Mouse (Mus musculus): Measurements from ENCODE around the gene Tmem132b. TPM values are rescaled to one million over a fixed set of nuclear protein-coding genes. Genes with fewer than 3 reads are reported as not detected.

Gene Tmem132b
- polyA plus RNA-seq, 1 experiment from 2014 or later = 0.11 TPM

DNA sequence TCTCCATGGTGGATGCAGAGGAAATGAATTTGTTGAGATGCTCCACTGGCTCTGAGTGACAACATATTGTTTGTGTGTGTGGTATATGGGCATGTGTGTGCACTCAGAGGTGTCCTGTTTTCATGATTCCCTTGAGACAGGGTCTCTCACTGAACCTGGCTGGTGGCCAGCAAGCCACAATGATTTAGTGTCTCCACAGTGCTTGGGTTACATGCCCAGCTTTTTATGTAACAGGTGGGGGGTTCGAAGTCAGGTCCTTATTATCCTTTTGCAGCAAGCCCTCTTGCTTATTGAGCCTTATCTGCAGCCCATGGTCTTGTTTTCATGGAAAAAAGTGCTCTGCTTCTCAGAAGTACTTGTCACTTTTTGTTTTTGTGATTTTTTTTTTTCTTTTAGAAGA lies 109.4 kb downstream of the Tmem132b start:
- 63% methylated on average over 1 of the region's 1 CpGs for WGBS
- H3K36me3 ChIP-seq = no peaks in the 10 kb centered on the region
- no peak overlapping the region for H3K4me2 ChIP-seq
- no peak for ATAC-seq (ENCODE audit: borderline replicate concordance, extremely low read depth, low FRiP score, low TSS enrichment)
- H3K27ac ChIP-seq = no peak overlapping the region
- H3K9ac ChIP-seq = no peak overlapping the region
- H3K4me3 ChIP-seq = no peak overlapping the region
- H3K9me3 ChIP-seq = no peaks in the 10 kb centered on the region
- H3K4me1 ChIP-seq = no peaks in the 10 kb centered on the region
- no peaks in the 10 kb centered on the region for H3K27me3 ChIP-seq

DNA sequence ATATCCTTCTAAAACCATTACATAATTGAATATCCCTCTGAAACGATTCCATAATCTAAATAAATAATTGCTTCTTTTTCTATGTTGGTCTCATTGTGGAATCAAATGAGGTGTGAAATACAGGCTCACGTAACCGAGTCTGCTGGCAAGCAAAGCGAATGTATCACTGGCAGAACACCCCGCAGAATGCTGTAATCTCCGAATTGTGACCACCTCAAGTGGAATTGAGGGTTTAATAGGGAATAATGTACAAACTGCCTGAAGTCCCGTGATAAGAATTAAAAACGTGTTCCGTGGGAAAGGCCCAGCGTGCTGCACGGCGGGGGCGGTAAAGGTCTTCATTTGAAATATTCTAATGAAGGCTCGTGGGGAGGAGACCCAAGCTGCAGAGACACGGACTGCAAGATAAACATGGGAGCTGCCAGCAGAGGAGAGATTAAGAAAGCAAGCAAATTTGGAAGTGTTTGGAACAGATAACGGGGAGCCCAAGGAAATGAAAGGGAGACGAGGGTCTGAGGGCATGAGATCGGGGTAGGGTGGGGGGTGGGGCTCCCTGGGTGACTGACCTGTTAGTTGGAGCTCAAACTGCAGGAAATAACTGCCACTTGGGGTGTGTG lies 110.1 kb downstream of the Tmem132b start:
- Histone ChIP-seq H3K27ac (no peak overlapping the region), H3K4me2 (no peak overlapping the region)
- 30% methylated on average over 18 of the region's 18 CpGs for WGBS

GRCm38 (mm10) chr5:125648236-125648635 lies 116.7 kb downstream of the Tmem132b start:
- Histone ChIP-seq H3K4me2 (no peak overlapping the region), H3K27me3 (no peaks in the 10 kb centered on the region), H3K9ac (no peak overlapping the region), H3K27ac (no peak overlapping the region), H3K36me3 (no peaks in the 10 kb centered on the region), H3K4me1 (no peaks in the 10 kb centered on the region), H3K9me3 (no peaks in the 10 kb centered on the region), H3K4me3 (no peak overlapping the region)
- 78% methylated on average over 6 of the region's 6 CpGs for WGBS
- no peak for ATAC-seq (ENCODE audit: borderline replicate concordance, extremely low read depth, low FRiP score, low TSS enrichment)

More for the DNA sequence above, 110.1 kb downstream of the Tmem132b start:
- Histone ChIP-seq H3K4me3 (no peak overlapping the region), H3K36me3 (no peaks in the 10 kb centered on the region), H3K27me3 (no peaks in the 10 kb centered on the region), H3K9ac (no peak overlapping the region), H3K9me3 (no peaks in the 10 kb centered on the region), H3K4me1 (no peaks in the 10 kb centered on the region)
- ATAC-seq (ENCODE audit: borderline replicate concordance, extremely low read depth, low FRiP score, low TSS enrichment) = no peak

- Histone ChIP-seq H3K9me3 (no peaks in the 10 kb centered on the region), H3K4me2 (no peak overlapping the region), H3K27me3 (no peaks in the 10 kb centered on the region), H3K4me3 (no peak overlapping the region), H3K9ac (no peak overlapping the region), H3K4me1 (no peaks in the 10 kb centered on the region), H3K27ac (no peak overlapping the region), H3K36me3 (no peaks in the 10 kb centered on the region)
- no peak for ATAC-seq (ENCODE audit: borderline replicate concordance, extremely low read depth, low FRiP score, low TSS enrichment)
- 32% methylated on average over 2 of the region's 2 CpGs for WGBS
Observed at GRCm38 (mm10) chr5:125649982-125650381, 118.4 kb downstream of the Tmem132b start.

- Histone ChIP-seq H3K9ac (no peak overlapping the region), H3K4me1 (no peaks in the 10 kb centered on the region), H3K27me3 (no peaks in the 10 kb centered on the region), H3K4me3 (no peak overlapping the region), H3K9me3 (no peaks in the 10 kb centered on the region), H3K27ac (no peak overlapping the region), H3K36me3 (no peaks in the 10 kb centered on the region), H3K4me2 (no peak overlapping the region)
- no peak for ATAC-seq (ENCODE audit: borderline replicate concordance, extremely low read depth, low FRiP score, low TSS enrichment)
- WGBS = 71% methylated on average over 5 of the region's 5 CpGs
Observed at GRCm38 (mm10) chr5:125658101-125658500, 126.5 kb downstream of the Tmem132b start.

DNA sequence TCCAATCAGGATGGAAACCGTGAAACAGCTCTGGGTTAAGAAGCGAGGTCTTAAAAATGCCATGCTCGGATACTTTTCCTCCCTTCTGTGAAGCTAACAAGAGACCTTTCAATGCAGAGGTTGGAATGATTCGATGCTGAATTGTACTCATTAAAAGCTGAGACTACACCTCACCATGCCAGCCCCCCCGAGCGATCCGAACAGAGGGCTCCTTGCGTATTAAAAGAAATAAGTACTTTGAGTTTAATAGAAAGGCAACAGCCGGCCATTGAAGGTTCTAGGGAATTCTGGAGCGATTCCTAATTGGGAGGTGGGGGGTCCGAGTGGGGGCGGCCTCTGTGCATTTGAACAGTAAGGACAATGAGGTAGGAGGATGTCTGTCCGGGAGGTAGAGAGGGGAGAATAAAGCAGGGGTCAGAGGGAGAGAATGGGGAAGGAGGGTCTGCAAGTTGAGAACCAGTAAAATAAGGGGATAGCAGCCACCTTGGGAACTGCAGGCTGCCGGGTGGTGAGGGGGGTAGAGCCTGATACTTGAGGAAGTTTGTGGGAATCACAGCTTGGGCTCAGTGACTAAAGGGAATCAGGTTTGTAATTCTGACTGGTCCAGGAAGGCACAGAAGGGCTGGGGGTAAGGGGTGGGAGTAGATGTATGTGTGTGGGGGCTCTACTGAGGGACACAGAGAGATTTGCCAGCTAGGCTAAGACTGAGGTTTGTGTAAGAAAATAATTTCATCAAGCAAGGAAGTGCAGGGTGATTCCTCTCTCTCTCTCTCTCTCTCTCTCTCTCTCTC lies 127.6 kb downstream of the Tmem132b start:
- no peaks in the 10 kb centered on the region for H3K27me3 ChIP-seq
- ATAC-seq (ENCODE audit: borderline replicate concordance, extremely low read depth, low FRiP score, low TSS enrichment) = no peak
- WGBS = 66% methylated on average over 14 of the region's 14 CpGs
- no peak overlapping the region for H3K4me2 ChIP-seq
- no peak overlapping the region for H3K27ac ChIP-seq
- no peaks in the 10 kb centered on the region for H3K4me1 ChIP-seq
- no peaks in the 10 kb centered on the region for H3K9me3 ChIP-seq
- no peak overlapping the region for H3K4me3 ChIP-seq
- H3K36me3 ChIP-seq = no peaks in the 10 kb centered on the region
- H3K9ac ChIP-seq = no peak overlapping the region

DNA sequence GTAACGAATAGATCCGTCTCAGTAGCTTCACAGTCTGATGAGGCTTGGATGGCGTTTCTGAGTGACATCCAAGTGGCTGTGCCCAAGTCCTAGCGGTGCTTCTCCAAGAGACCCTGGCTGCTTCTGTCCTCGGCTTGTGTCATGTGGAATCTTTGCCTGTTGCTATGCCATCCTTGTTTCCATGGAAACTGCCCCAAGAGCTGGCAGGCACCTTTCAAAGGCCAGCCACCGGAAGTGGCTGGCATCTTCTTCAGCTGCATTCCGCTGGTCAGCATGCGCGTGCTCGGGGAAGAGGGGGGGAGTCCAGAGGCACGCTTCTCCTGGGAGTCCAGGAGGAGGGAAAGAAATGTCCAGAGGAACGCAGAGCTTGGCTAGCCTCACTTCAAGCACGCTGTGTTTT lies 144.0 kb downstream of the Tmem132b start:
- Histone ChIP-seq H3K4me3 (no peak overlapping the region), H3K9me3 (no peaks in the 10 kb centered on the region)
- 39% methylated on average over 13 of the region's 13 CpGs for WGBS

DNA sequence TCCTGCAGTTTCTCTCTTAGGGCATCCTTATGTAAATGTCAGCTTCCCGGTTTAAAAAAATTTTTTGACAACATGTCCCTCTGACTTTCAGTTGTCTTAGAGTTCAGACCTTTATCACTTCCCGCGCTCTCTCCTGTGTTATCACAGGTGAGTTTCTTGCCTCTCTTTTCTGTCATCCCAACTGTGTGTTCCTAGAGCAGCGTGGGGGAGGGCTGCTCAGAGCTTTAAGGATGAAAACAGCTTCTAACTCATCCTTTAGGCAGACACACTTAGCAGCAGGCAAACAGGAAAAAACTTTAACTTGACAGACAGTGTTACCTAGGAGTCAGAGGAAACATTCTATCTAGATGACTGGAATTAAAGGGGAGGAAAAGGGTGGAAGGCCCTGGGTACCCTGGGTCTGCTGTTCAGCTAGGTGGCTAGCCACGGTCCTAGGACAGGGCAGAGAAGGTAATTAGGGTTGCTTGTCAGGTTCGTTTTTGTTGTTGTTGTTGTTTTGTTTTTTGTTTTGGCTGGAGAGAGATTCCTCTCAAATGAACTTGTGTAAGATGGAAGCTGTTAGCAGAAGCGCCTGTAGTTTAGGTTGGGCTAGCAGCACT lies 144.6 kb downstream of the Tmem132b start:
- WGBS = 62% methylated on average over 7 of the region's 7 CpGs
- H3K4me2 ChIP-seq = no peak overlapping the region
- ATAC-seq (ENCODE audit: borderline replicate concordance, extremely low read depth, low FRiP score, low TSS enrichment) = no peak

More for the DNA sequence above, 144.0 kb downstream of the Tmem132b start:
- Histone ChIP-seq H3K27me3 (no peaks in the 10 kb centered on the region), H3K36me3 (no peaks in the 10 kb centered on the region), H3K27ac (no peak overlapping the region), H3K4me2 (no peak overlapping the region), H3K9ac (no peak overlapping the region), H3K4me1 (no peaks in the 10 kb centered on the region)
- ATAC-seq (ENCODE audit: borderline replicate concordance, extremely low read depth, low FRiP score, low TSS enrichment) = no peak

GRCm38 (mm10) chr5:125680889-125681288 lies 149.3 kb downstream of the Tmem132b start:
- WGBS = 86% methylated on average over 6 of the region's 6 CpGs
- Histone ChIP-seq H3K27ac (no peak overlapping the region), H3K4me1 (no peaks in the 10 kb centered on the region), H3K4me3 (no peak overlapping the region), H3K36me3 (no peaks in the 10 kb centered on the region), H3K9ac (no peak overlapping the region), H3K27me3 (no peaks in the 10 kb centered on the region), H3K9me3 (no peaks in the 10 kb centered on the region), H3K4me2 (no peak overlapping the region)
- no peak for ATAC-seq (ENCODE audit: borderline replicate concordance, extremely low read depth, low FRiP score, low TSS enrichment)

More for the DNA sequence above, 144.6 kb downstream of the Tmem132b start:
- no peaks in the 10 kb centered on the region for H3K36me3 ChIP-seq
- no peaks in the 10 kb centered on the region for H3K27me3 ChIP-seq
- no peaks in the 10 kb centered on the region for H3K9me3 ChIP-seq
- H3K9ac ChIP-seq = no peak overlapping the region
- H3K4me3 ChIP-seq = no peak overlapping the region
- H3K27ac ChIP-seq = no peak overlapping the region
- H3K4me1 ChIP-seq = no peaks in the 10 kb centered on the region

GRCm38 (mm10) chr5:125683491-125683890 lies 151.9 kb downstream of the Tmem132b start:
- Histone ChIP-seq H3K9me3 (no peaks in the 10 kb centered on the region), H3K4me2 (no peak overlapping the region), H3K27ac (no peak overlapping the region), H3K9ac (no peak overlapping the region), H3K27me3 (no peaks in the 10 kb centered on the region), H3K4me1 (no peaks in the 10 kb centered on the region), H3K36me3 (no peaks in the 10 kb centered on the region), H3K4me3 (no peak overlapping the region)
- 64% methylated on average over 6 of the region's 6 CpGs for WGBS
- ATAC-seq (ENCODE audit: borderline replicate concordance, extremely low read depth, low FRiP score, low TSS enrichment) = no peak

DNA sequence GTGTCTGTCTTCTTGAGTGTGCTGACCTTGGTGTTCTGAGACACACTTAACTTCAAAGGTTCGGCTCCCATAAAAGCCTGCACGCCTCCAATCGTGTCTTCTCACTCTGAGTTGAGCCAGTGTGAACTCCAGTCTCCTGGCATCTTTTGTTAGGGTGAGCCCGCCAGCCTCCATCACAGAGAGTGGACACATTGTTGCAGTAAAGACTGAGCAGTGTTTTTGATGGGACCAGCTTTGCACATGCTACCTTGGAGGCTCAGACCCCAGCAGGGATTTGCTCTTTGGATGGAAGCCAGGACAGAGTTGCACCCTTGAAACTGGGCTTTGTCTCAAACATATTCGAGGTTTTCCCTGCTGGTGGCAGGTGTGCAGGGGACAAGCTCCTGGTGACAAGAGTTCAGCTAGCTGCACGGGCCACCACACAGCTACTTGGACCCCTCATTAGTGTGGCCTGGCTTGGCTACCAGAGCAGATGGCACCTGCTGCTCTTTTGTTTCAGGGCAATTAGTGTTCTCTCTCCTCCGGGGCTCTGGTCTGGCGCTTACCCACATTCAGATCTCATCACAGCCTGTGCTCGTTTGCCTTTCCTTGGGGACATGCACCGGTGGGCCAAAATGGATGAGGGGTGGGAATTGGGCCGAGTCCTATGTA lies 154.2 kb downstream of the Tmem132b start:
- WGBS = 77% methylated on average over 11 of the region's 11 CpGs
- Histone ChIP-seq H3K27me3 (no peaks in the 10 kb centered on the region), H3K9me3 (no peaks in the 10 kb centered on the region), H3K9ac (no peak overlapping the region), H3K27ac (no peak overlapping the region), H3K4me3 (no peak overlapping the region), H3K4me2 (no peak overlapping the region), H3K36me3 (no peaks in the 10 kb centered on the region), H3K4me1 (no peaks in the 10 kb centered on the region)
- ATAC-seq (ENCODE audit: borderline replicate concordance, extremely low read depth, low FRiP score, low TSS enrichment) = no peak

GRCm38 (mm10) chr5:125692538-125692937 lies 161.0 kb downstream of the Tmem132b start:
- H3K27me3 ChIP-seq = no peaks in the 10 kb centered on the region
- no peaks in the 10 kb centered on the region for H3K9me3 ChIP-seq
- 44% methylated on average over 10 of the region's 10 CpGs for WGBS
- H3K9ac ChIP-seq = no peak overlapping the region
- no peak overlapping the region for H3K4me2 ChIP-seq
- ATAC-seq (ENCODE audit: borderline replicate concordance, extremely low read depth, low FRiP score, low TSS enrichment) = no peak
- H3K4me1 ChIP-seq = no peaks in the 10 kb centered on the region
- no peaks in the 10 kb centered on the region for H3K36me3 ChIP-seq
- H3K27ac ChIP-seq = no peak overlapping the region
- H3K4me3 ChIP-seq = no peak overlapping the region

Measured in lung, embryonic 15.5 days (tissue).